Comparison of ENCODE assay signal across 14 mouse cellular contexts in the genomic region with DNA sequence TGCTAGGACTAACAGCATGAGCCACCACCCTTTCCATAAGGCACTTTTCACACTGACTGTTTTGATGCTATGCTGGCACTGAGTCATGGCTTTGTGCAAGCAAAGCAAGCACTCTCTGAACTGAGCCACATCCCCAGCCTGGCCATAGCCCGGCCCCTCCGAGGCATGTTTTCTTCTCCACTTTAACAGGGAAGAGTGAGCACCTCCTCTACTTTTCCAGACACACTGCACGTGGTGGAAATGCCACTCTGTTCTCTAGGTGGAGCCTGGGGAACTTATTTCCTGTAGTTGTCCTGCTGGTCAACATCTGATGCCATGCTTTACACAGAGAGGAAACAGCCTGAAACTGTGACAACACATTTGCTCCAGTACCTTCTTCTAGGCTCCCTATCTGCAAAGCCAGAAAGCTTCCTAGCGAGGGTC.
A peak's percentile ranks its signal among the peaks of the same experiment; 100 is the strongest.
DNase-seq lines count a peak whose midpoint lies in the region; ATAC-seq lines count a peak whose summit lies in the region.
"Had no signal": no experiment of that assay in that cellular context is flagged by ENCODE, and none has a peak within 500 bp of the region (broad histone marks: within the 10 kb centered on the region; RNA-seq: fewer than 3 reads in every experiment).

No protein-coding gene starts in this region.

- ATAC-seq in lung, embryonic 16.5 days (ENCODE audit: low read depth), result peak; percentile 51
- ATAC-seq in stomach, embryonic 15.5 days (ENCODE audit: insufficient read depth, low FRiP score, low read depth), result no peak; the same call in 1 of the 2 replicates
- ATAC-seq: intestine, postnatal 0 days had no signal

- WGBS in lung, embryonic 16.5 days, result 52% methylated on average over 4 of the region's 4 CpGs
- WGBS in stomach, embryonic 15.5 days, result 63% methylated on average over 4 of the region's 4 CpGs

- no peak overlapping the region for H3K9ac ChIP-seq in lung, embryonic 16.5 days (ENCODE audit: low read length)
- H3K9ac ChIP-seq in stomach, embryonic 15.5 days, result no peak overlapping the region
- H3K9ac ChIP-seq: hindbrain, embryonic 14.5 days; limb, embryonic 12.5 days had no signal

- no peaks in the 10 kb centered on the region for H3K36me3 ChIP-seq in lung, embryonic 16.5 days (ENCODE audit: control insufficient read depth, insufficient read depth, low read length)
- H3K36me3 ChIP-seq in stomach, embryonic 15.5 days, result no peaks in the 10 kb centered on the region
- H3K36me3 ChIP-seq: limb, embryonic 12.5 days; midbrain, embryonic 10.5 days had no signal

- intact Hi-C loops in heart, postnatal 10 days (cut with DNase I), result no loop called here

- H3K4me1 ChIP-seq in lung, embryonic 16.5 days (replicated peaks; ENCODE audit: control insufficient read depth, insufficient read depth, low read length), result peaks cover 18% of the 10 kb centered on the region
- peaks cover 6% of the 10 kb centered on the region; the same call in 1 of the 2 replicates for H3K4me1 ChIP-seq in stomach, embryonic 15.5 days

- peak; percentile 88 for DNase-seq in heart, adult 11 months
- DNase-seq in heart, postnatal 10 days, result no peak
- no peak for DNase-seq in lung, postnatal 36 days
- peak; percentile 42 for DNase-seq in NIH3T3 (ENCODE audit: low read depth)
- DNase-seq in thymus, postnatal 36 days, result no peak
- no peak for DNase-seq in urinary bladder, postnatal 14 days (ENCODE audit: low spot score)
- DNase-seq: cerebellum, adult 8-10 months; kidney, postnatal 36 days had no signal

- peak overlapping the region; percentile 60 for H3K27ac ChIP-seq in lung, embryonic 16.5 days (ENCODE audit: low read length)
- H3K27ac ChIP-seq in stomach, embryonic 15.5 days, result peak overlapping the region; percentile 32; the same call in 1 of the 2 replicates
- H3K27ac ChIP-seq: hindbrain, embryonic 14.5 days had no signal

- no peaks in the 10 kb centered on the region for H3K9me3 ChIP-seq in lung, embryonic 16.5 days (ENCODE audit: control insufficient read depth, low read length)
- no peaks in the 10 kb centered on the region for H3K9me3 ChIP-seq in stomach, embryonic 15.5 days
- H3K9me3 ChIP-seq: limb, embryonic 12.5 days; midbrain, embryonic 10.5 days had no signal

- no peaks in the 10 kb centered on the region for H3K27me3 ChIP-seq in lung, embryonic 16.5 days (ENCODE audit: control insufficient read depth, insufficient read depth, low read depth, low read length)
- no peaks in the 10 kb centered on the region for H3K27me3 ChIP-seq in stomach, embryonic 15.5 days (replicated peaks)
- H3K27me3 ChIP-seq: limb, embryonic 12.5 days had no signal

- H3K4me3 ChIP-seq in lung, embryonic 16.5 days (ENCODE audit: low read length), result no peak overlapping the region
- no peak overlapping the region for H3K4me3 ChIP-seq in stomach, embryonic 15.5 days (replicated peaks)
- H3K4me3 ChIP-seq: limb, embryonic 12.5 days; midbrain, embryonic 10.5 days had no signal

- H3K4me2 ChIP-seq in lung, embryonic 16.5 days (ENCODE audit: low read depth, low read length), result no peak overlapping the region
- no peak overlapping the region for H3K4me2 ChIP-seq in stomach, embryonic 15.5 days
- H3K4me2 ChIP-seq: hindbrain, embryonic 14.5 days; limb, embryonic 12.5 days had no signal

Comparison
In these comparisons a context has a peak if more than half of its experiments do, and no peak if none do; other contexts are left out.
1. DNase-seq: peak in heart, adult 11 months (single experiment) and NIH3T3 (single experiment); none in heart, postnatal 10 days (0 of 2), lung, postnatal 36 days (single experiment), thymus, postnatal 36 days (0 of 2) and urinary bladder, postnatal 14 days (single experiment).